Mouse (Mus musculus): ENCODE measurements around the gene Hoxd13. TPM values are rescaled to one million over a fixed set of nuclear protein-coding genes. Genes with fewer than 3 reads are reported as not detected.

Hoxd13 gene
- polyA plus RNA-seq, 1 experiment from 2014 or later: not detected

GRCm38 (mm10) chr2:74699664-74700545 lies 31.8 kb downstream of the Hoxd13 start:
- no peak for ATAC-seq (replicated peaks; ENCODE audit: insufficient number of reproducible peaks, insufficient read depth, low FRiP score, low read depth)
- Histone ChIP-seq H3K4me3 (no peak overlapping the region), H3K4me1 (replicated peaks) (peaks cover 19% of the 10 kb centered on the region), H3K9me3 (replicated peaks) (no peaks in the 10 kb centered on the region), H3K27me3 (peaks cover 99% of the 10 kb centered on the region), H3K9ac (no peak overlapping the region), H3K36me3 (no peaks in the 10 kb centered on the region), H3K27ac (no peak overlapping the region), H3K4me2 (no peak overlapping the region)
- 6% methylated on average over 23 of the region's 23 CpGs for WGBS

GRCm38 (mm10) chr2:74700546-74701112 lies 32.5 kb downstream of the Hoxd13 start:
- WGBS: 7% methylated on average over 22 of the region's 22 CpGs
- Histone ChIP-seq H3K9me3 (replicated peaks) (no peaks in the 10 kb centered on the region), H3K27ac (no peak overlapping the region), H3K4me1 (replicated peaks) (peaks cover 27% of the 10 kb centered on the region), H3K9ac (no peak overlapping the region), H3K36me3 (no peaks in the 10 kb centered on the region), H3K4me3 (no peak overlapping the region), H3K27me3 (peaks cover 99% of the 10 kb centered on the region), H3K4me2 (no peak overlapping the region)
- no peak for ATAC-seq (replicated peaks; ENCODE audit: insufficient number of reproducible peaks, insufficient read depth, low FRiP score, low read depth)

GRCm38 (mm10) chr2:74701949-74702819 lies 34.1 kb downstream of the Hoxd13 start:
- Histone ChIP-seq H3K9ac (no peak overlapping the region), H3K4me2 (no peak overlapping the region), H3K27ac (no peak overlapping the region), H3K4me3 (no peak overlapping the region), H3K27me3 (peaks cover 98% of the 10 kb centered on the region), H3K36me3 (no peaks in the 10 kb centered on the region), H3K9me3 (replicated peaks) (no peaks in the 10 kb centered on the region), H3K4me1 (replicated peaks) (peaks cover 28% of the 10 kb centered on the region)
- WGBS: 14% methylated on average over 17 of the region's 17 CpGs
- no peak for ATAC-seq (replicated peaks; ENCODE audit: insufficient number of reproducible peaks, insufficient read depth, low FRiP score, low read depth)

- Histone ChIP-seq H3K4me2 (no peak overlapping the region), H3K4me3 (no peak overlapping the region), H3K4me1 (replicated peaks) (peaks cover 24% of the 10 kb centered on the region), H3K36me3 (no peaks in the 10 kb centered on the region), H3K9me3 (replicated peaks) (no peaks in the 10 kb centered on the region), H3K27me3 (peaks cover 98% of the 10 kb centered on the region), H3K9ac (no peak overlapping the region), H3K27ac (no peak overlapping the region)
- no peak for ATAC-seq (replicated peaks; ENCODE audit: insufficient number of reproducible peaks, insufficient read depth, low FRiP score, low read depth)
- 31% methylated on average over 6 of the region's 6 CpGs for WGBS
These were observed 34.7 kb downstream of the Hoxd13 start for GRCm38 (mm10) chr2:74702820-74703219.

GRCm38 (mm10) chr2:74703317-74703716 lies 35.2 kb downstream of the Hoxd13 start:
- Histone ChIP-seq H3K4me2 (no peak overlapping the region), H3K27me3 (peaks cover 98% of the 10 kb centered on the region), H3K9ac (no peak overlapping the region), H3K9me3 (replicated peaks) (no peaks in the 10 kb centered on the region), H3K4me3 (no peak overlapping the region), H3K4me1 (replicated peaks) (peaks cover 19% of the 10 kb centered on the region), H3K36me3 (no peaks in the 10 kb centered on the region), H3K27ac (no peak overlapping the region)
- no peak for ATAC-seq (replicated peaks; ENCODE audit: insufficient number of reproducible peaks, insufficient read depth, low FRiP score, low read depth)
- 16% methylated on average over 10 of the region's 10 CpGs for WGBS

- H3K4me1 ChIP-seq (replicated peaks): peaks cover 14% of the 10 kb centered on the region
- H3K27ac ChIP-seq: no peak overlapping the region
- 0 out of 2 replicates have a peak overlapping the region, but pooled peaks have one; percentile 90 for H3K4me2 ChIP-seq
- no peaks in the 10 kb centered on the region for H3K9me3 ChIP-seq (replicated peaks)
- H3K4me3 ChIP-seq: peak overlapping the region; percentile 53; the same call in 1 of the 2 replicates
- 6% methylated on average over 26 of the region's 26 CpGs for WGBS
- ATAC-seq (replicated peaks; ENCODE audit: insufficient number of reproducible peaks, insufficient read depth, low FRiP score, low read depth): no peak
- no peaks in the 10 kb centered on the region for H3K36me3 ChIP-seq
- H3K9ac ChIP-seq: no peak overlapping the region
- peaks cover 98% of the 10 kb centered on the region for H3K27me3 ChIP-seq
These were observed 35.7 kb downstream of the Hoxd13 start for GRCm38 (mm10) chr2:74703720-74704392.

GRCm38 (mm10) chr2:74704393-74704998 lies 36.4 kb downstream of the Hoxd13 start, which contains the start of gene Hoxd8:
Gene Hoxd8 (plus strand): TSS chr2:74704615.
- peaks cover 98% of the 10 kb centered on the region for H3K27me3 ChIP-seq
- no peak within 1 kb of the TSS for H3K27ac ChIP-seq
- H3K4me3 ChIP-seq: peak within 1 kb of the TSS; percentile 53
- no peaks in the 10 kb centered on the region for H3K36me3 ChIP-seq
- peak within 1 kb of the TSS; percentile 90 for H3K4me2 ChIP-seq
- H3K4me1 ChIP-seq (replicated peaks): peaks cover 14% of the 10 kb centered on the region
- ATAC-seq (replicated peaks; ENCODE audit: insufficient number of reproducible peaks, insufficient read depth, low FRiP score, low read depth): no peak
- H3K9me3 ChIP-seq (replicated peaks): no peaks in the 10 kb centered on the region
- under 1% methylated on average over 40 of the region's 52 CpGs for WGBS
- H3K9ac ChIP-seq: peak within 1 kb of the TSS; percentile 46

GRCm38 (mm10) chr2:74704999-74705466 lies 36.9 kb downstream of the Hoxd13 start:
- peak; percentile 47; the same call in 1 of the 2 replicates for ATAC-seq (replicated peaks; ENCODE audit: insufficient number of reproducible peaks, insufficient read depth, low FRiP score, low read depth)
- Histone ChIP-seq H3K4me1 (replicated peaks) (peaks cover 14% of the 10 kb centered on the region), H3K27me3 (peaks cover 98% of the 10 kb centered on the region), H3K27ac (no peak overlapping the region), H3K36me3 (no peaks in the 10 kb centered on the region), H3K4me3 (peak overlapping the region; percentile 53), H3K4me2 (peak overlapping the region; percentile 90), H3K9ac (peak overlapping the region; percentile 46), H3K9me3 (replicated peaks) (no peaks in the 10 kb centered on the region)
- whole genome bisulfite sequencing: under 1% methylated on average over 33 of the region's 66 CpGs

- Histone ChIP-seq H3K27me3 (peaks cover 98% of the 10 kb centered on the region), H3K4me3 (peak overlapping the region; percentile 53), H3K4me2 (peak overlapping the region; percentile 90), H3K27ac (no peak overlapping the region), H3K36me3 (no peaks in the 10 kb centered on the region), H3K4me1 (replicated peaks) (peaks cover 14% of the 10 kb centered on the region), H3K9ac (peak overlapping the region; percentile 46), H3K9me3 (replicated peaks) (no peaks in the 10 kb centered on the region)
- 0 out of 2 replicates have a peak, but pooled peaks have one; percentile 14 for ATAC-seq (replicated peaks; ENCODE audit: insufficient number of reproducible peaks, insufficient read depth, low FRiP score, low read depth)
- WGBS: under 1% methylated on average over 70 of the region's 85 CpGs
These were observed 37.5 kb downstream of the Hoxd13 start for GRCm38 (mm10) chr2:74705467-74706089.

Data from heart, embryonic 15.5 days (tissue).